Mouse (Mus musculus) brain, embryonic 14.5 days (tissue): ENCODE results near the gene Naaladl2.

Experiments used
- CTCF ChIP-seq: fragments of 200-500 bp; IDR thresholded peaks from 2 replicates; pipeline ENCODE4 v1.5.1; 2012; ENCODE audit warnings: inconsistent platforms, mild to moderate bottlenecking, moderate library complexity, borderline replicate concordance; ENCODE audit not compliant: insufficient read depth, insufficient read length; ENCODE audit errors: extremely low read depth
- POLR2A ChIP-seq: fragments of 200-500 bp; IDR thresholded peaks from 2 replicates; pipeline ENCODE4 v1.6.1; 2012; ENCODE audit warnings: mild to moderate bottlenecking, inconsistent platforms, borderline replicate concordance; ENCODE audit not compliant: poor library complexity, insufficient read depth, insufficient read length, severe bottlenecking; ENCODE audit errors: extremely low read depth

GRCm38 (mm10) chr3:25075785-25076184 is 68.3 kb downstream of the Naaladl2 start:
- TF ChIP-seq CTCF, result no peak
- TF ChIP-seq POLR2A, result no peak
